Mouse (Mus musculus): ENCODE results near the gene Gm11756. TPM values are rescaled to one million over a fixed set of nuclear protein-coding genes. Genes with fewer than 3 reads are reported as not detected.
"Not testable (repeated sequence)": the region's sequence is repeated elsewhere in the genome, so short reads cannot be mapped to it uniquely, and the experiment has no call there.

Gene Gm11756
- not detected for total RNA-seq (2021)

DNA sequence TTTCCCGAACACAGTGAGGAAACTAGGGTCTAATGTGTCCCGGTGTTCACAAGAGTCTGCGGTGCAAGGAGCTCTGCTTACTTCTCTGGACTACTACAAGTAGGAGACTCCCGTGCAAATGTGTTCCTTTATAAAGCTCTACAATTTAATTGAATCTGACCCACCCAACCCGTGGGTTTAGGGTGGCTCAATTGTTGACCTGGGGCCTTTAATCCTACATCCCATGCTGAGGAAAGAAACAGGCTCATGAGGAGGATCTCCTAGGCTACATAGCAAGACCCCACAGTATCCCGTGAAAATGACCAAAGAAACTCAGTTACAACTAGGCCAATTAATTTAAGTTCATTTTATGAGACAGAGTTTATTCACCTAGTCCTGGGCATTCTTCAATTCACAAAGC lies at the start of gene Gm11756:
Gene Gm11756 (minus strand): TSS at position 101 of the 400 bp plus-strand sequence.
- DNase-seq, result not testable (repeated sequence)

DNA sequence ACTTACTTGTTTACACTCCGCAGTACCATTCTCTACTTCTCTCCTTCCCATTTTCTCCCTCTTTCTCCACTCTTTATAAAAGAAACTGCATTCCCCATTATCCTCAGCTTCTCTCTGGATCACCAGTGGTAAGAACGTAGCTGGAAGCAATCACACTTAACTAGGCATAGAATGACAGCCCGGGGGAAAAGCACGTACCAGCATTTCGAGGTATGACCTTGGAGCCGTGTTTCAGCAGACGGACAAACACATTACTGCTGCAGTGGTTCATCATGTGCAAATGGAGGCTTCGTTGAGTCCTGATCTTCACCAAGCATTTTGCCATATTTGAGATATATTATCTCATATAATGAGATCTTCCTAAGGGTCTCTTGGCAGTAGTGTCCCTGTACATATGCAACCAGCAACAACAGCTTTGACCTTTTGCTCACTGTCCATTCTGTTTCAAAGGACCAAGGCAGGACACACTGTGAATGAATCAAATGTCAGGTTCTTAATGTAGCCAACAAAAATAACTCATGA lies 29.9 kb upstream of the Gm11756 start, which contains the start of gene 2310002L09Rik:
Gene 2310002L09Rik (minus strand): TSS at position 472 of the 522 bp plus-strand sequence.
- DNase-seq, result no peak

GRCm38 (mm10) chr4:73905853-73906252 lies 14.7 kb downstream of the Gm11756 start, which contains the start of gene Gm13871:
Gene Gm13871, minus strand, starts transcription at chr4:73905953.
- not testable (repeated sequence) for DNase-seq

- not testable (repeated sequence) for DNase-seq
Observed at GRCm38 (mm10) chr4:73891012-73891411, 29.5 kb downstream of the Gm11756 start, which contains the start of gene Gm11757. Gene Gm11757, minus strand, starts transcription at chr4:73891112.

DNA sequence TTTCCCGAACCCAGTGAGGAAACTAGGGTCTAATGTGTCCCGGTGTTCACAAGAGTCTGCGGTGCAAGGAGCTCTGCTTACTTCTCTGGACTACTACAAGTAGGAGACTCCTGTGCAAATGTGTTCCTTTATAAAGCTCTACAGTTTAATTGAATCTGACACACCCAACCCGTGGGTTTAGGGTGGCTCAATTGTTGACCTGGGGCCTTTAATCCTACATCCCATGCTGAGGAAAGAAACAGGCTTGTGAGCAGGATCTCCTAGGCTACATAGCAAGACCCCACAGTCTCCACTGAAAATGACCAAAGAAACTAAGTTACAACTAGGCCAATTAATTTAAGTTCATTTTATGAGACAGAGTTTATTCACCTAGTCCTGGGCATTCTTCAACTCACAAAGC lies 44.4 kb downstream of the Gm11756 start, which contains the start of gene Gm11758:
Gene Gm11758 (minus strand): TSS at position 101 of the 400 bp plus-strand sequence.
- DNase-seq, result not testable (repeated sequence)

Other genes starting within 250 kb of the Gm11756 start
- gene Gm428, start 237.2 kb downstream of the Gm11756 start, total RNA-seq (2021), result not detected
- under 1 TPM; 0.61 to 0.83 TPM for gene Rasef, start 129.8 kb downstream of the Gm11756 start, total RNA-seq (2021)
- gene Gm11758, start 44.5 kb downstream of the Gm11756 start, total RNA-seq (2021), result not detected
- not detected for gene Gm11757, start 29.6 kb downstream of the Gm11756 start, total RNA-seq (2021)
- not detected for gene Gm13871, start 14.8 kb downstream of the Gm11756 start, total RNA-seq (2021)
- gene 2310002L09Rik, start 30.1 kb upstream of the Gm11756 start, total RNA-seq (2021), result 1 to 10 TPM; 1.0 to 1.8 TPM
- under 1 TPM; 0.16 to 0.19 TPM for gene Frmd3, start 92.7 kb upstream of the Gm11756 start, total RNA-seq (2021)